Mouse (Mus musculus) forebrain, embryonic 13.5 days (tissue): ENCODE data around the gene Prkcb. TPM values are rescaled to one million over a fixed set of nuclear protein-coding genes. Genes with fewer than 3 reads are reported as not detected.

Experiments
- ATAC-seq: fragments of 200-750 bp; cut with Nextera tagmentation; 2 replicates; pipeline ENCODE4 v1.8.0; 2017
- H3K27ac ChIP-seq: fragments of 300-500 bp; sonication (generic); 2 replicates; pipeline ENCODE4 v1.5.1; 2015; ENCODE audit warnings: inconsistent platforms, mild to moderate bottlenecking, moderate library complexity
- H3K27me3 ChIP-seq: fragments of 300-500 bp; sonication (generic); 2 replicates; pipeline ENCODE4 v1.6.1; 2015; ENCODE audit warnings: mild to moderate bottlenecking, inconsistent platforms
- H3K36me3 ChIP-seq: fragments of 300-500 bp; sonication (generic); 2 replicates; pipeline ENCODE4 v1.6.1; 2015; ENCODE audit warnings: mild to moderate bottlenecking, inconsistent platforms; ENCODE audit not compliant: poor library complexity, severe bottlenecking
- H3K4me1 ChIP-seq: fragments of 300-500 bp; sonication (generic); 2 replicates; pipeline ENCODE4 v1.6.1; 2015; ENCODE audit warnings: inconsistent platforms
- H3K4me2 ChIP-seq: fragments of 300-500 bp; sonication (generic); 2 replicates; pipeline ENCODE4 v1.6.1; 2015; ENCODE audit warnings: inconsistent platforms, mild to moderate bottlenecking, moderate library complexity
- H3K4me3 ChIP-seq: fragments of 300-500 bp; sonication (generic); 2 replicates; pipeline ENCODE4 v1.5.1; 2015; ENCODE audit warnings: mild to moderate bottlenecking, inconsistent platforms
- H3K9ac ChIP-seq: fragments of 300-500 bp; sonication (generic); 2 replicates; pipeline ENCODE4 v1.6.1; 2015; ENCODE audit warnings: mild to moderate bottlenecking, inconsistent platforms
- H3K9me3 ChIP-seq: fragments of 300-500 bp; sonication (generic); replicated peaks from 2 replicates; pipeline ENCODE4 v1.6.1; 2016; ENCODE audit warnings: inconsistent platforms
- WGBS: fragments of 180-500 bp; shearing (Covaris S2); methylation state at CpG from one replicate; pipeline ENCODE4 v1.1.7; 2015; 5-methylcytosine and 5-hydroxymethylcytosine counted together
- polyA plus RNA-seq: library from polyadenylated mRNA; unstranded; fragments of >200 nt; fragmentation: Nextera tagmentation; extraction: Ambion mirVana; gene quantifications from 2 replicates; pipeline ENCODE4 v1.2.1, GENCODE M21; 2015

Gene Prkcb
- polyA plus RNA-seq, 1 experiment from 2014 or later, result 27.4 TPM

- WGBS, result 70% methylated on average over 9 of the region's 9 CpGs
- H3K4me1 ChIP-seq, result no peaks in the 10 kb centered on the region
- H3K9me3 ChIP-seq, result no peaks in the 10 kb centered on the region
- H3K4me2 ChIP-seq, result no peak overlapping the region
- H3K27ac ChIP-seq, result no peak overlapping the region
- H3K27me3 ChIP-seq, result no peaks in the 10 kb centered on the region
- H3K9ac ChIP-seq, result no peak overlapping the region
- ATAC-seq, result peak; percentile 90
- H3K36me3 ChIP-seq, result no peaks in the 10 kb centered on the region
- no peak overlapping the region for H3K4me3 ChIP-seq
These were observed 170.8 kb downstream of the Prkcb start for GRCm38 (mm10) chr7:122459203-122459965.

GRCm38 (mm10) chr7:122460020-122460419 is 171.5 kb downstream of the Prkcb start:
- no peak overlapping the region for H3K27ac ChIP-seq
- no peaks in the 10 kb centered on the region; the same call in 1 of the 2 replicates for H3K27me3 ChIP-seq
- peak; percentile 45; the same call in 1 of the 2 replicates for ATAC-seq
- no peak overlapping the region for H3K9ac ChIP-seq
- H3K4me3 ChIP-seq, result no peak overlapping the region
- 52% methylated on average over 2 of the region's 2 CpGs for WGBS
- H3K36me3 ChIP-seq, result no peaks in the 10 kb centered on the region
- H3K9me3 ChIP-seq, result no peaks in the 10 kb centered on the region
- H3K4me1 ChIP-seq, result no peaks in the 10 kb centered on the region
- H3K4me2 ChIP-seq, result no peak overlapping the region

DNA sequence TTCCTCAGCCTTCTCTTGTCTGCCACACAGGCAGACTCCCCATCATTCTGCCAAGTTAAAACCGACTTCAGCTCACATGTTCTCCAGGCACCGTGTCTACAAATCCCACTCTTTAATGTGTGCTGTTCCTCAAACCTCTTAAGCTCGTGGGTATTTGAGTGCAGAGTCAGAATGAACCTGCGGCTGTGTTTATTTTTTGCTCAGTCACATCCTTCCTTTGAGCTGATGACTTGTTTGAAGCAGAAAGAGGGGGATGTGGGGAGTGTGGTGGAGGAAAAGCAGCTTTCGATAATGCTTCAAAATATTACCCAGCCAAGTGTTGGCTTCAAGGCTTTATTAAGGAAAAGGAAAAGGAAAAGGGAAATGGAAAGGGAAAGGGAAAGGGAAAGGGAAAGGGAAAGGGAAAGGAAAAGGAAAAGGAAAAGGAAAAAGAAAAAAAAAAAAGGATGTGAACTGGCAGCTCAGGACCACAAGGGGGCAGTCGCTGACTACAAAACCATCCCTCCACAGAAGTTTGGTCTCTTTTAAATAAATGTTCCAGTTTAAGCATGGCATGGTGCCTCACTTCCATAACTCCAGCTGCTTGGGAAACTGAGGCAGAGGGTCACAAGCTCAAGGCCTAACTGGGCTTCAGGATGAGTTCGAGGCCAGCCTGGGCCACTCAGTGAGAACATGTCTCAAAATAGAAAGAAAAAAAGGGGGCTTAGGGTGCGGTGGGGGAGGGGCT is 177.4 kb downstream of the Prkcb start:
- H3K4me1 ChIP-seq, result no peaks in the 10 kb centered on the region

GRCm38 (mm10) chr7:122466722-122467121 is 178.2 kb downstream of the Prkcb start:
- no peak for ATAC-seq
- H3K36me3 ChIP-seq, result no peaks in the 10 kb centered on the region
- H3K9me3 ChIP-seq, result no peaks in the 10 kb centered on the region
- peaks cover 3% of the 10 kb centered on the region; the same call in 1 of the 2 replicates for H3K4me1 ChIP-seq
- 93% methylated on average over 2 of the region's 2 CpGs for WGBS
- H3K4me2 ChIP-seq, result no peak overlapping the region
- H3K4me3 ChIP-seq, result no peak overlapping the region
- H3K27me3 ChIP-seq, result no peaks in the 10 kb centered on the region; the same call in 1 of the 2 replicates
- no peak overlapping the region for H3K27ac ChIP-seq
- H3K9ac ChIP-seq, result no peak overlapping the region

More for the DNA sequence above, 177.4 kb downstream of the Prkcb start:
- Histone ChIP-seq H3K9me3 (no peaks in the 10 kb centered on the region), H3K4me2 (no peak overlapping the region), H3K27ac (no peak overlapping the region), H3K27me3 (no peaks in the 10 kb centered on the region; the same call in 1 of the 2 replicates), H3K4me3 (no peak overlapping the region), H3K9ac (no peak overlapping the region), H3K36me3 (no peaks in the 10 kb centered on the region)
- no peak for ATAC-seq
- WGBS, result 56% methylated on average over 8 of the region's 8 CpGs

DNA sequence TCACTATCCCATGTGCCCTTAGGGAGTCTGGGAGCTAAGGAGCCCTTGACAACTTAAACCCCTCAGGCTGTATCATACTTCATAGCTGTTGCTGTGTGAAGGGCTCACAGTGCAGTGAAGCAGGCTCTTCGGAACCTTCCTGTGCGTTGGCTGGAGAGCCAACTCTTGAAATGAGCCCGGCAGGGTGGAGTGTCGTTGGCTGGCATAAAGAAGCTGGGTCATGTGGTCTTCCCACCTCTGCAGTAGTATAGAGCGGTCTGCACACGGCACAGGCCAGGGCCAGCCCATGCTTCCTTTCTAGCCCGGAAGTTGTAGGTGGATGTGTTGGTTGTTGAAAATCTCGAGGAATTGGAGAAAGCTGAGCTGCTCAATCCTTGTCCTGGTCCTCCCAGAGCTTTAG is 179.3 kb downstream of the Prkcb start:
- Histone ChIP-seq H3K36me3 (no peaks in the 10 kb centered on the region), H3K27ac (no peak overlapping the region), H3K4me3 (no peak overlapping the region), H3K4me2 (no peak overlapping the region), H3K4me1 (peaks cover 3% of the 10 kb centered on the region; the same call in 1 of the 2 replicates), H3K27me3 (no peaks in the 10 kb centered on the region; the same call in 1 of the 2 replicates), H3K9ac (no peak overlapping the region), H3K9me3 (no peaks in the 10 kb centered on the region)
- no peak for ATAC-seq
- 79% methylated on average over 8 of the region's 8 CpGs for WGBS

- peak; percentile 81 for ATAC-seq
- peaks cover 3% of the 10 kb centered on the region; the same call in 1 of the 2 replicates for H3K4me1 ChIP-seq
- H3K27me3 ChIP-seq, result no peaks in the 10 kb centered on the region
- no peak overlapping the region for H3K4me3 ChIP-seq
- peaks cover 5% of the 10 kb centered on the region for H3K9me3 ChIP-seq
- no peak overlapping the region for H3K27ac ChIP-seq
- WGBS, result 54% methylated on average over 18 of the region's 18 CpGs
- H3K4me2 ChIP-seq, result no peak overlapping the region
- H3K36me3 ChIP-seq, result no peaks in the 10 kb centered on the region
- H3K9ac ChIP-seq, result no peak overlapping the region
These were observed 182.1 kb downstream of the Prkcb start for GRCm38 (mm10) chr7:122470370-122471280.

GRCm38 (mm10) chr7:122472223-122472622 is 183.7 kb downstream of the Prkcb start:
- Histone ChIP-seq H3K9me3 (peaks cover 5% of the 10 kb centered on the region), H3K4me3 (no peak overlapping the region), H3K27ac (no peak overlapping the region), H3K36me3 (no peaks in the 10 kb centered on the region), H3K27me3 (no peaks in the 10 kb centered on the region), H3K4me2 (no peak overlapping the region), H3K4me1 (peaks cover 11% of the 10 kb centered on the region), H3K9ac (no peak overlapping the region)
- WGBS, result 77% methylated on average over 5 of the region's 5 CpGs
- no peak for ATAC-seq

DNA sequence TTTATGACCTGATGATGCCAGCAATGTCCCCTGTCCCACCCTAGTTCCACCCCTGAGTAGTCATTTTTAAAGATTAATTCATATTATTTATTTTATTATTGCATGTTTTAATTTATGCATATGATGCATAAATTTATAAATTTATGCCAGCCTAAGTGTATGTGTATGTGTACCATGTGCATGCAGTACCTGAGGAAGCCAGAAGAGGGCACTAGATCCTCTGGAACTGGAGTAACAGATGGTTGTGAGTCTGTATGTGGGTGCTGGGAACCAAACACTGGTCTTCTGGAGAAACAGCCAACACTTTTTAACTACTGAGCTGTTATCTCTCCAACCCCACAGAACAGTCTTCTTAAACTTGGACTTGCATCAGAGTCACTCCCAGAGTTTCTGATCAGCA is 186.5 kb downstream of the Prkcb start:
- Histone ChIP-seq H3K36me3 (no peaks in the 10 kb centered on the region), H3K4me3 (no peak overlapping the region), H3K27ac (no peak overlapping the region), H3K9me3 (peaks cover 5% of the 10 kb centered on the region), H3K4me2 (no peak overlapping the region), H3K27me3 (no peaks in the 10 kb centered on the region), H3K9ac (no peak overlapping the region), H3K4me1 (peaks cover 33% of the 10 kb centered on the region)
- no peak for ATAC-seq

DNA sequence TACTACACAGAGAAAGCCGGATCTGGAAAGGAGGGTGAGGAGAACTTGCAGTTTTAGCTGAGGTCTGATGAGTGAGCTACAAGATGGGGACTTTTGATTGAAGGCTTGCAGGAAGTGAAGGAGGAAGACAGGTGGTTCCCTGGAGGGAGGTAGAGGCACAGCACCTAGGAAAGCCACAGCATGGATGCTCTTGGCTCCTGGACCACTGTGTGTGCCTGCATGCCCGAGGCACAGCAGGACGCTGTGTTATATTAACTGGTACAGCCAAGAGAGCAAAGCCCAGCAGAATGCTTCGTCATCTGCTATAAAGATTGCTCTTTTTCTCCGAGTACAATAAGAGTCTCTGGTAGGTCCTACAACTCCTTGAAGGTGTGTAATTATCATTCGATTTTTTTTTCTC is 188.1 kb downstream of the Prkcb start:
- peak overlapping the region; percentile 95 for H3K27ac ChIP-seq
- WGBS, result 60% methylated on average over 6 of the region's 6 CpGs

DNA sequence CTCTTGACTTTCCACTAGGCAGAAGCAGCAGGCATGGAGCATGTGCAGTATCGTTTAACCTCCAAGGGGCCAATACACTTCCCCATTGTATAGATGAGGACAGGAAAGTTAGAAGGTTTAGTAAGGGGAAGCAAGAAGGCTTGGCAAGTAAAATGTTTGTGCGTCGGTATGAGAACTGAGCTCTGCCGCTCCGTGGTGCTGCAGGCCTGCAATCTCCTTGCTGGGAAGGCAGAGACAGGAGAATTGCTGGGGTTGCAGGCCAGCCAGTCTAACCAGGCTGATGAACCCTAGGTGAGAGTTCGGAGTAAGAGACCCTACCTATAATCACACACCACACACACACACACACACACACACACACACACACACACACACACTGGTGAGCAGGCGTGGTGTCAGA is 188.6 kb downstream of the Prkcb start:
- Histone ChIP-seq H3K4me2 (peak overlapping the region; percentile 48), H3K27ac (peak overlapping the region; percentile 95), H3K9me3 (peaks cover 5% of the 10 kb centered on the region), H3K27me3 (no peaks in the 10 kb centered on the region), H3K4me3 (no peak overlapping the region), H3K9ac (no peak overlapping the region), H3K36me3 (no peaks in the 10 kb centered on the region), H3K4me1 (peaks cover 30% of the 10 kb centered on the region)
- WGBS, result 38% methylated on average over 7 of the region's 7 CpGs
- peak; percentile 31 for ATAC-seq

More for the DNA sequence above, 188.1 kb downstream of the Prkcb start:
- H3K9me3 ChIP-seq, result peaks cover 5% of the 10 kb centered on the region
- no peak overlapping the region for H3K9ac ChIP-seq
- no peak overlapping the region for H3K4me2 ChIP-seq
- H3K4me1 ChIP-seq, result peaks cover 30% of the 10 kb centered on the region
- no peak overlapping the region for H3K4me3 ChIP-seq
- no peaks in the 10 kb centered on the region for H3K36me3 ChIP-seq
- ATAC-seq, result no peak
- H3K27me3 ChIP-seq, result no peaks in the 10 kb centered on the region

- WGBS, result 5% methylated on average over 21 of the region's 21 CpGs
- peak overlapping the region; percentile 35; the same call in 1 of the 2 replicates for H3K9ac ChIP-seq
These were observed 189.3 kb downstream of the Prkcb start for GRCm38 (mm10) chr7:122477566-122478564.

More at GRCm38 (mm10) chr7:122477566-122478564, 189.3 kb downstream of the Prkcb start:
- Histone ChIP-seq H3K4me1 (peaks cover 30% of the 10 kb centered on the region), H3K27ac (peak overlapping the region; percentile 95), H3K9me3 (peaks cover 5% of the 10 kb centered on the region), H3K4me2 (peak overlapping the region; percentile 48), H3K27me3 (no peaks in the 10 kb centered on the region), H3K4me3 (no peak overlapping the region), H3K36me3 (no peaks in the 10 kb centered on the region)
- ATAC-seq, result peak; percentile 88
